8 mouse cellular contexts compared by ENCODE assay signal in the genomic region with DNA sequence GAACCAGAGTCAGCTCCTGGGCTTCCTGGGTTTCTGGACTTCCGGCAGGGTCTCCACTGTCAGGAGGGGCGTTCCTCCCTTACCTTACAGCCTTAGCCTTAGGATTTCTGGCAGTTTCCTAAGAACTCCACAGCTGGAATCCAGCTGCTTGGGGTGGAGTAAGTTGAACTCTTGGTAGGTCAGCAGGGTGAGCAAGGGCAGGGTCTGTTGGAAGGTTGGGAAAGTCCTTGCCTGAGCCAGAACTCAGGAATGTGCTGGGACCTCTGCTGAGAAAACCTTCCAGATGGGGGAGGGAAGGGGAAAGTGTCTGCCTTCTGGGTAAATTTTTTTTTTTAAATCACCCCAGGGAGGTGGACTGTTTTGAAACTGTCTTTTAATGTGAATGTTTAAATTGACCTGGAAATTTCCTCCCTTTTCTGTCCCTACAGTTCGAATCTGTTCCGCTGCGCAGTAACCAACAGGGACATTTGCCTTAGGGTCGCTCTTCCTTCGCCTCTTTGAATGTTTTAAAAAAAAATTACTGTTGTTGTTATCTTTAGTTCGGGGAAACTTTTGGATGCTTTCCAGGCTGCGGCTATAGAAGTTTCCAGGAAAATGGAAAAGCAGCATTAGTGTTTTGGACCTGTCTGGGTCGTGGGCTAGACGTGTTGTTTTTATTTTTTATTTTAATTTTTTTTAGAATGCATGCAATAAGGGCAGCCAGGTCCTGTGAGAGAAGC. TPM values are rescaled to one million over a fixed set of nuclear protein-coding genes. Genes with fewer than 3 reads are reported as not detected.
A peak's percentile ranks its signal among the peaks of the same experiment; 100 is the strongest.
DNase-seq lines count a peak whose midpoint lies in the region; ATAC-seq lines count a peak whose summit lies in the region.

No protein-coding gene starts in this region.

- 57% methylated on average over 11 of the region's 11 CpGs for WGBS in forebrain, embryonic 15.5 days
- whole genome bisulfite sequencing in intestine, embryonic 15.5 days, result 32% methylated on average over 11 of the region's 11 CpGs
- 75% methylated on average over 11 of the region's 11 CpGs for WGBS in midbrain, embryonic 10.5 days

- H3K36me3 ChIP-seq in forebrain, embryonic 15.5 days, result no peaks in the 10 kb centered on the region
- no peaks in the 10 kb centered on the region for H3K36me3 ChIP-seq in intestine, embryonic 15.5 days
- H3K36me3 ChIP-seq in midbrain, embryonic 10.5 days, result no peaks in the 10 kb centered on the region

- no peak overlapping the region for H3K9ac ChIP-seq in forebrain, embryonic 15.5 days (replicated peaks)
- H3K9ac ChIP-seq in intestine, embryonic 15.5 days, result no peak overlapping the region

- no peaks in the 10 kb centered on the region for H3K27me3 ChIP-seq in forebrain, embryonic 15.5 days
- H3K27me3 ChIP-seq in intestine, embryonic 15.5 days (replicated peaks), result no peaks in the 10 kb centered on the region
- H3K27me3 ChIP-seq in midbrain, embryonic 10.5 days (ENCODE audit: low read depth, poor library complexity, severe bottlenecking), result 0 out of 2 replicates have a peak, but pooled peaks cover 4% of the 10 kb centered on the region

- no peaks in the 10 kb centered on the region for H3K9me3 ChIP-seq in forebrain, embryonic 15.5 days
- H3K9me3 ChIP-seq in intestine, embryonic 15.5 days, result no peaks in the 10 kb centered on the region
- no peaks in the 10 kb centered on the region for H3K9me3 ChIP-seq in midbrain, embryonic 10.5 days (replicated peaks)

- peak overlapping the region; percentile 56 for H3K27ac ChIP-seq in forebrain, embryonic 15.5 days (replicated peaks)
- peak overlapping the region; percentile 79 for H3K27ac ChIP-seq in intestine, embryonic 15.5 days
- peak overlapping the region; percentile 73 for H3K27ac ChIP-seq in midbrain, embryonic 10.5 days (replicated peaks)

- H3K4me3 ChIP-seq in forebrain, embryonic 15.5 days, result no peak overlapping the region
- H3K4me3 ChIP-seq in intestine, embryonic 15.5 days (replicated peaks), result no peak overlapping the region
- no peak overlapping the region for H3K4me3 ChIP-seq in midbrain, embryonic 10.5 days

- no peak for ATAC-seq in forebrain, embryonic 15.5 days (replicated peaks)
- ATAC-seq in intestine, embryonic 15.5 days, result no peak

- peak; percentile 55 for DNase-seq in kidney, adult 11 months
- no peak for DNase-seq in kidney, adult 18-20 months
- peak; percentile 16 for DNase-seq in midbrain, embryonic 10.5 days (ENCODE audit: low spot score)
- DNase-seq in cerebellum, adult 8-10 months, result no peak
- no peak for DNase-seq in left cerebral cortex, adult 8-10 months (ENCODE audit: low spot score in 2 of 2)
- DNase-seq in MN1 (ENCODE audit: low spot score), result no peak

- H3K4me2 ChIP-seq in forebrain, embryonic 15.5 days (replicated peaks), result no peak overlapping the region
- peak overlapping the region; percentile 22; the same call in 1 of the 2 replicates for H3K4me2 ChIP-seq in intestine, embryonic 15.5 days (replicated peaks)

- peaks cover 59% of the 10 kb centered on the region for H3K4me1 ChIP-seq in forebrain, embryonic 15.5 days
- H3K4me1 ChIP-seq in intestine, embryonic 15.5 days (replicated peaks), result peaks cover 56% of the 10 kb centered on the region
- peaks cover 67% of the 10 kb centered on the region for H3K4me1 ChIP-seq in midbrain, embryonic 10.5 days

RNA-seq across cellular contexts. Expression of a gene that starts 15.0 kb away (rescaled TPM):
- polyA plus RNA-seq in forebrain, embryonic 15.5 days (2015; fragmentation: Nextera tagmentation; extraction: Ambion mirVana), result 94.9 and 95.8 TPM in 2 replicates
- 19.6 and 22.4 TPM in 2 replicates for polyA plus RNA-seq in intestine, embryonic 15.5 days (2015; fragmentation: Nextera tagmentation; extraction: Ambion mirVana)
- polyA plus RNA-seq in midbrain, embryonic 10.5 days (2016; fragmentation: Nextera tagmentation; extraction: Ambion mirVana), result 28.6 and 39.6 TPM in 2 replicates
- total RNA-seq in left cerebral cortex, adult 8-10 months (2022), result 10 to 100 TPM; 60.7 to 74.9 (median 68.5) TPM

RNA-seq across cellular contexts. Expression of a gene that starts 47.2 kb away (rescaled TPM):
- polyA plus RNA-seq in forebrain, embryonic 15.5 days (2015; fragmentation: Nextera tagmentation; extraction: Ambion mirVana), result 53.6 and 55.3 TPM in 2 replicates
- polyA plus RNA-seq in intestine, embryonic 15.5 days (2015; fragmentation: Nextera tagmentation; extraction: Ambion mirVana), result 10.6 TPM in 2 replicates
- 33.2 and 35.5 TPM in 2 replicates for polyA plus RNA-seq in midbrain, embryonic 10.5 days (2016; fragmentation: Nextera tagmentation; extraction: Ambion mirVana)
- total RNA-seq in left cerebral cortex, adult 8-10 months (2022), result 100 to 1,000 TPM in 1 of 4 experiments, 10 to 100 TPM in 3; 95.7 to 109 (median 99.4) TPM

Comparison
In these comparisons a context has a peak if more than half of its experiments do, and no peak if none do; other contexts are left out.
1. DNase-seq: peak in kidney, adult 11 months (single experiment) and midbrain, embryonic 10.5 days (single experiment); none in kidney, adult 18-20 months (single experiment), cerebellum, adult 8-10 months (single experiment), left cerebral cortex, adult 8-10 months (0 of 2) and MN1 (single experiment).
2. Peak in every context shown above with its lines, with median percentiles within 50 percentile points of each other: H3K27ac ChIP-seq.